Mouse (Mus musculus) midbrain, postnatal 0 days (tissue): Measurements from ENCODE around the gene Chst11. TPM values are rescaled to one million over a fixed set of nuclear protein-coding genes. Genes with fewer than 3 reads are reported as not detected.
A peak's percentile ranks its signal among the peaks of the same experiment; 100 is the strongest.

Experiments
- ATAC-seq: fragments of 200-750 bp; cut with Nextera tagmentation; 2 replicates; pipeline ENCODE4 v1.8.0; 2017; ENCODE audit warnings: moderate number of reproducible peaks, mild to moderate bottlenecking, moderate TSS enrichment, moderate library complexity; ENCODE audit not compliant: low FRiP score
- DNase-seq: peaks from one replicate; pipeline ENCODE4 v3.0.0-alpha.2; 2015; ENCODE audit warnings: low spot score
- H3K27ac ChIP-seq: fragments of 300-500 bp; sonication (generic); 2 replicates; pipeline ENCODE4 v1.5.1; 2014; ENCODE audit warnings: low read depth, mild to moderate bottlenecking, low read length, mixed read lengths
- H3K27me3 ChIP-seq: fragments of 300-500 bp; sonication (generic); 2 replicates; pipeline ENCODE4 v1.6.1; 2014; ENCODE audit warnings: low read length, control low read depth, mixed read lengths; ENCODE audit not compliant: insufficient read depth
- H3K36me3 ChIP-seq: fragments of 300-500 bp; sonication (generic); 2 replicates; pipeline ENCODE4 v1.6.1; 2014; ENCODE audit warnings: low read length, control low read depth, mixed read lengths; ENCODE audit not compliant: insufficient read depth
- H3K4me1 ChIP-seq: fragments of 300-500 bp; sonication (generic); 2 replicates; pipeline ENCODE4 v1.6.1; 2014; ENCODE audit warnings: mild to moderate bottlenecking, control low read depth, antibody characterized with exemption, low read length, mixed read lengths; ENCODE audit not compliant: insufficient read depth
- H3K4me2 ChIP-seq: fragments of 300-500 bp; sonication (generic); 2 replicates; pipeline ENCODE4 v1.6.1; 2014; ENCODE audit warnings: low read depth, mild to moderate bottlenecking, low read length, mixed read lengths; ENCODE audit not compliant: poor library complexity, severe bottlenecking
- H3K4me3 ChIP-seq: fragments of 300-500 bp; sonication (generic); 2 replicates; pipeline ENCODE4 v1.5.1; 2014; ENCODE audit warnings: low read depth, mild to moderate bottlenecking, low read length, moderate library complexity
- H3K9ac ChIP-seq: fragments of 300-500 bp; sonication (generic); replicated peaks from 2 replicates; pipeline ENCODE4 v1.6.1; 2014; ENCODE audit warnings: mild to moderate bottlenecking, low read length, moderate library complexity, mixed read lengths; ENCODE audit not compliant: poor library complexity, severe bottlenecking
- H3K9me3 ChIP-seq: fragments of 300-500 bp; sonication (generic); 2 replicates; pipeline ENCODE4 v1.6.1; 2016; ENCODE audit warnings: low read length, control low read depth
- CTCF ChIP-seq: IDR thresholded peaks from 2 replicates; pipeline ENCODE4 v1.5.1; 2016; ENCODE audit warnings: antibody characterized with exemption, mild to moderate bottlenecking
- WGBS: fragments of 180-500 bp; shearing (Covaris S2); extraction: QIAGEN DNeasy Blood & Tissue Kit; methylation state at CpG from one replicate; pipeline ENCODE4 v1.1.7; 2014; 5-methylcytosine and 5-hydroxymethylcytosine counted together
- polyA plus RNA-seq: library from polyadenylated mRNA; unstranded; fragments of >200 nt; fragmentation: Nextera tagmentation; extraction: Ambion mirVana; gene quantifications from 2 replicates; pipeline ENCODE4 v1.2.1, GENCODE M21; 2015
- total RNA-seq: library from RNA; depleted of rRNA; stranded (reverse); fragments of >200 nt; gene quantifications from 2 replicates; pipeline ENCODE4 v1.2.3, GENCODE M21; 2014; rRNA removed

Gene Chst11
- total and polyA plus RNA-seq, 2 experiments from 2014 or later = 2.8 to 20.5 TPM

DNA sequence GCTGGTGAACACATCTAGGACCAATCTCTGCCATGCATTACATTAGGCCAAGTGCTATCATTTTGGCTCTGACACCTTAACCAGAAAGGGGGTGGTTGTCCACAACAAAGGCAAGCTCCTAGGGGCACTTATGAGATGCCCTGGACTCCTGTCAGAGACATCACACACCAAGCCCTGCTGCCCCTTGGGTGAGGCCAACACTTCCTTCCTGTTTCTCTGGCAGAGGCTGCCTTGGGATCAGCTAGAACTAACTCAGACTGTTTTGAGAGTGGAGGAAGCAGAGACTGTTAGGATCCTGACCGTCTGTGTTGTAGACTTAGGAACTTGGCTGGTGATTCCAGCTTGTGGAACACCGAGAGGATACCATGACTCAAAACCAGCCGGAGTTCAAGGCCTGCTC lies 248.7 kb downstream of the Chst11 start:
- H3K9me3 ChIP-seq = no peaks in the 10 kb centered on the region
- ATAC-seq (no peak), DNase-seq (no peak)
- no peak overlapping the region for H3K9ac ChIP-seq
- H3K4me2 ChIP-seq = no peak overlapping the region
- WGBS = 86% methylated on average over 3 of the region's 3 CpGs
- no peak overlapping the region for H3K4me3 ChIP-seq
- H3K4me1 ChIP-seq = no peaks in the 10 kb centered on the region
- no peak for TF ChIP-seq CTCF
- no peak overlapping the region for H3K27ac ChIP-seq
- H3K27me3 ChIP-seq = no peaks in the 10 kb centered on the region
- no peaks in the 10 kb centered on the region for H3K36me3 ChIP-seq

DNA sequence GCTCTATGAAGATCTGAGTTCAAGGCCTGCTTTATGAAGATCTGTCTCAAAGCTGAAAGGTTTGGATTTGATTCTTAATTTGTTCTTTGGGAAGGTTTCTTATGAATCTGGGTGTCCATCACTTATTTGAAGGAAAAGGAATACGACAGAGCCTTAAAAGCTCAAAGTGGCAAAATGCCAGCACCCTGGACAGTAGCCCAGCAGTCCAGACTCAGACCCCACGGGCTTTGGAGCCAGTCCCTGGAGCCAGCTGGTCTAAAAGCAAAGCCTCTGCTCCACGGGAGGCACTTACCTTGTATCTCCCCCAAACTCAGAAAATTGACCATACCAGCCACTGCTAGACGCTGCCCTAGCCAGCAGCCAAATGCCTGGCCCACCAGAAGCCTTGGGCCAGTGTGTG lies 249.1 kb downstream of the Chst11 start:
- TF ChIP-seq CTCF = no peak
- WGBS = 47% methylated on average over 4 of the region's 4 CpGs

DNA sequence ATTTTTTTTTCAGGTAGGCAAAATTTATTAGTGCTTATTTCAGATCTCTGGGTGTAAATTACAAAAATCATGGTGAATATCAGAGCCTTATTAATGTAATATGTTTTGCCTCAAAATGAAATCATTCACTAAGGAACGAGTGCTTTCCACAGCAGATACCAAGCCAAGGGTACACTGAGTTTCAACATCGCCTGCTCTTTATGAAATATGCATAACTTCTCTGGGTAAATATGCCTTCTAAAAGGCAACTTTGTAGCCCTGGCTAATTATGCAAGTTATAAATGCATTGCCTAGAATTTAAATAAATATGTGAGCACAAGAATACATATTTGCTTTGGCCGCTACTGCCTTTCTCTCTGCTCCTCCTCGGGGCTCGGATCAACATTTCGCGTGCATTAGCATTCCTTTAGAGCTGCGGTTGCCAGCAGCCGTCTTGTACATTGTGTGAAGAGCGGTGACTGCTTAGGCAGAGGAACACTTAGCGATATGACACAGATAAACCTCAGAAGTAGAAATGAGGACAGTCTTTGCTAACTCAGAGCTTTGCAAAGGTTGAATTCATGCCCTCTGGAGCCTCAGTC lies 256.9 kb downstream of the Chst11 start:
- 14% methylated on average over 11 of the region's 11 CpGs for WGBS
- Histone ChIP-seq H3K36me3 (no peaks in the 10 kb centered on the region), H3K9ac (no peak overlapping the region), H3K4me1 (no peaks in the 10 kb centered on the region), H3K9me3 (no peaks in the 10 kb centered on the region), H3K4me3 (no peak overlapping the region), H3K4me2 (0 out of 2 replicates have a peak overlapping the region, but pooled peaks have one; percentile 4), H3K27ac (no peak overlapping the region), H3K27me3 (no peaks in the 10 kb centered on the region)
- TF ChIP-seq CTCF = no peak
- DNase-seq = no peak
- no peak for ATAC-seq

More for the DNA sequence above, 249.1 kb downstream of the Chst11 start:
- Histone ChIP-seq H3K4me2 (no peak overlapping the region), H3K27me3 (no peaks in the 10 kb centered on the region), H3K9ac (no peak overlapping the region), H3K36me3 (no peaks in the 10 kb centered on the region), H3K4me3 (no peak overlapping the region), H3K4me1 (no peaks in the 10 kb centered on the region), H3K9me3 (no peaks in the 10 kb centered on the region), H3K27ac (no peak overlapping the region)
- no peak for ATAC-seq
- DNase-seq = no peak

DNA sequence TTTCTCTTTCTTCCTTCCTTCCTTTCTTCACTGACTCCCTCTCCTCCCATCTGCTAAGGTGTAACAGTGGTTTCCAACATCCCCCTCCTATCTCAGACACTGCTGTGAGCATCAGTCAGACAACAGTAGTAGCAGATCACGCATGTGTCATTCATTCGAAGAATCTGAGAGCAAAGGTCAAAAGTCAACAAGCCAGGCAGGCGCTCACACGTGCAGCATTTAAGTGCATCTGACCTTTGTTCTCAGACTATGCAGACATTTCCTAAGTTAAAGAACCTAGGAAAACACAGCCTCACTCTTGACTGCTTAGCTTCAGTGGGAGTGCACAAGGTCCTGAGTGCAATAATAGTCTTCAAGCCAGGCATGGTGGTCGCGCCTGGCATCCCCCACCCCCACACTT lies 258.8 kb downstream of the Chst11 start:
- WGBS = 67% methylated on average over 6 of the region's 6 CpGs
- no peak overlapping the region for H3K4me3 ChIP-seq
- H3K27me3 ChIP-seq = no peaks in the 10 kb centered on the region
- no peaks in the 10 kb centered on the region for H3K9me3 ChIP-seq
- H3K4me1 ChIP-seq = no peaks in the 10 kb centered on the region
- ATAC-seq (no peak), DNase-seq (no peak)
- H3K9ac ChIP-seq = no peak overlapping the region
- H3K4me2 ChIP-seq = no peak overlapping the region
- TF ChIP-seq CTCF = no peak
- H3K27ac ChIP-seq = no peak overlapping the region
- H3K36me3 ChIP-seq = no peaks in the 10 kb centered on the region

Other genes starting within 250 kb of the Chst11 start
- 40.8 and 44.0 TPM in 2 replicates for gene Nfyb, start 221.4 kb upstream of the Chst11 start, total RNA-seq
- 24.1 and 26.5 TPM in 2 replicates for gene Nfyb, start 221.4 kb upstream of the Chst11 start, polyA plus RNA-seq
- gene Txnrd1, start 151.5 kb upstream of the Chst11 start, total RNA-seq = 83.2 and 86.4 TPM in 2 replicates
- 56.7 and 61.7 TPM in 2 replicates for gene Txnrd1, start 151.5 kb upstream of the Chst11 start, polyA plus RNA-seq
- gene Eid3, start 118.9 kb upstream of the Chst11 start, total RNA-seq = 1.9 and 2.0 TPM in 2 replicates
- 0.17 and 0.23 TPM in 2 replicates for gene Eid3, start 118.9 kb upstream of the Chst11 start, polyA plus RNA-seq